Mouse (Mus musculus) heart, embryonic 15.5 days (tissue): ENCODE measurements at regions not wholly inside any gene's neighbourhood (a gene's known extent, or its start where the extent isn't known, plus 50 kb on each side); places are given as distances from the start of the nearest gene placed in this dataset.
"Not testable (repeated sequence)": the region's sequence is repeated elsewhere in the genome, so short reads cannot be mapped to it uniquely, and the experiment has no call there.

Experiments
- ATAC-seq: fragments of 200-750 bp; cut with Nextera tagmentation; replicated peaks from 2 replicates; pipeline ENCODE4 v1.8.0; 2017; ENCODE audit warnings: low read depth, moderate TSS enrichment; ENCODE audit not compliant: insufficient number of reproducible peaks, insufficient read depth, low FRiP score
- H3K27ac ChIP-seq: fragments of 300-500 bp; sonication (generic); 2 replicates; pipeline ENCODE4 v1.5.1; 2015; ENCODE audit warnings: mild to moderate bottlenecking, inconsistent platforms
- H3K27me3 ChIP-seq: fragments of 300-500 bp; sonication (generic); 2 replicates; pipeline ENCODE4 v1.6.1; 2015; ENCODE audit warnings: inconsistent platforms
- H3K36me3 ChIP-seq: fragments of 300-500 bp; sonication (generic); 2 replicates; pipeline ENCODE4 v1.6.1; 2015; ENCODE audit warnings: mild to moderate bottlenecking, inconsistent platforms
- H3K4me1 ChIP-seq: fragments of 300-500 bp; sonication (generic); replicated peaks from 2 replicates; pipeline ENCODE4 v1.6.1; 2015; ENCODE audit warnings: inconsistent platforms
- H3K4me2 ChIP-seq: fragments of 300-500 bp; sonication (generic); 2 replicates; pipeline ENCODE4 v1.6.1; 2015; ENCODE audit warnings: inconsistent platforms, mild to moderate bottlenecking, moderate library complexity
- H3K4me3 ChIP-seq: fragments of 300-500 bp; sonication (generic); 2 replicates; pipeline ENCODE4 v1.5.1; 2015; ENCODE audit warnings: mild to moderate bottlenecking, inconsistent platforms
- H3K9ac ChIP-seq: fragments of 300-500 bp; sonication (generic); 2 replicates; pipeline ENCODE4 v1.6.1; 2015; ENCODE audit warnings: mild to moderate bottlenecking, inconsistent platforms
- H3K9me3 ChIP-seq: fragments of 300-500 bp; sonication (generic); replicated peaks from 2 replicates; pipeline ENCODE4 v1.6.1; 2016; ENCODE audit warnings: inconsistent platforms
- WGBS: fragments of 180-500 bp; shearing (Covaris S2); methylation state at CpG from one replicate; pipeline ENCODE4 v1.1.7; 2015; ENCODE audit warnings: mixed read lengths; 5-methylcytosine and 5-hydroxymethylcytosine counted together

GRCm38 (mm10) chr7:111191674-111192073 lies 108.8 kb upstream of the Eif4g2 start:
- Histone ChIP-seq H3K9ac (no peak overlapping the region), H3K27me3 (no peaks in the 10 kb centered on the region), H3K4me2 (no peak overlapping the region), H3K36me3 (no peaks in the 10 kb centered on the region), H3K4me1 (peaks cover 10% of the 10 kb centered on the region), H3K9me3 (no peaks in the 10 kb centered on the region), H3K27ac (peak overlapping the region; percentile 69), H3K4me3 (no peak overlapping the region)
- WGBS, result 31% methylated on average over 4 of the region's 4 CpGs
- ATAC-seq, result peak; percentile 91

- Histone ChIP-seq H3K4me1 (peaks cover 10% of the 10 kb centered on the region), H3K4me3 (no peak overlapping the region), H3K9me3 (no peaks in the 10 kb centered on the region), H3K9ac (no peak overlapping the region), H3K27me3 (no peaks in the 10 kb centered on the region), H3K27ac (peak overlapping the region; percentile 69; the same call in 1 of the 2 replicates), H3K4me2 (no peak overlapping the region), H3K36me3 (no peaks in the 10 kb centered on the region)
- ATAC-seq, result no peak
These were observed 108.4 kb upstream of the Eif4g2 start for GRCm38 (mm10) chr7:111191216-111191615.

- no peaks in the 10 kb centered on the region for H3K27me3 ChIP-seq
- no peak overlapping the region for H3K9ac ChIP-seq
- H3K36me3 ChIP-seq, result no peaks in the 10 kb centered on the region
- no peaks in the 10 kb centered on the region for H3K9me3 ChIP-seq
- H3K27ac ChIP-seq, result no peak overlapping the region
- 77% methylated on average over 4 of the region's 4 CpGs for WGBS
- no peak overlapping the region for H3K4me2 ChIP-seq
- H3K4me1 ChIP-seq, result peaks cover 24% of the 10 kb centered on the region
- no peak for ATAC-seq
- H3K4me3 ChIP-seq, result no peak overlapping the region
These were observed 106.9 kb upstream of the Eif4g2 start for GRCm38 (mm10) chr7:111189731-111190130.

GRCm38 (mm10) chr7:111185954-111186353 lies 103.1 kb upstream of the Eif4g2 start:
- no peak overlapping the region for H3K4me3 ChIP-seq
- no peaks in the 10 kb centered on the region for H3K9me3 ChIP-seq
- no peak overlapping the region for H3K9ac ChIP-seq
- WGBS, result 80% methylated on average over 7 of the region's 7 CpGs
- H3K4me1 ChIP-seq, result peaks cover 26% of the 10 kb centered on the region
- H3K36me3 ChIP-seq, result no peaks in the 10 kb centered on the region
- no peak overlapping the region for H3K4me2 ChIP-seq
- H3K27ac ChIP-seq, result no peak overlapping the region
- no peak for ATAC-seq
- no peaks in the 10 kb centered on the region for H3K27me3 ChIP-seq

GRCm38 (mm10) chr7:111183512-111183911 lies 100.7 kb upstream of the Eif4g2 start:
- Histone ChIP-seq H3K4me1 (peaks cover 40% of the 10 kb centered on the region), H3K4me2 (no peak overlapping the region), H3K9ac (no peak overlapping the region), H3K4me3 (no peak overlapping the region), H3K27me3 (no peaks in the 10 kb centered on the region), H3K36me3 (no peaks in the 10 kb centered on the region), H3K27ac (peak overlapping the region; percentile 3; the same call in 1 of the 2 replicates), H3K9me3 (no peaks in the 10 kb centered on the region)
- 45% methylated on average over 3 of the region's 3 CpGs for WGBS
- no peak for ATAC-seq

GRCm38 (mm10) chr7:111182319-111182718 lies 99.5 kb upstream of the Eif4g2 start:
- no peak overlapping the region for H3K9ac ChIP-seq
- H3K27ac ChIP-seq, result no peak overlapping the region
- H3K27me3 ChIP-seq, result no peaks in the 10 kb centered on the region
- H3K9me3 ChIP-seq, result no peaks in the 10 kb centered on the region
- no peak overlapping the region for H3K4me3 ChIP-seq
- H3K4me1 ChIP-seq, result peaks cover 40% of the 10 kb centered on the region
- no peak for ATAC-seq
- no peak overlapping the region for H3K4me2 ChIP-seq
- 54% methylated on average over 3 of the region's 3 CpGs for WGBS
- H3K36me3 ChIP-seq, result no peaks in the 10 kb centered on the region

GRCm38 (mm10) chr7:111179401-111180271 lies 96.8 kb upstream of the Eif4g2 start:
- WGBS, result 26% methylated on average over 7 of the region's 7 CpGs
- Histone ChIP-seq H3K4me1 (peaks cover 26% of the 10 kb centered on the region), H3K9me3 (no peaks in the 10 kb centered on the region), H3K27me3 (no peaks in the 10 kb centered on the region), H3K4me3 (no peak overlapping the region), H3K27ac (peak overlapping the region; percentile 81), H3K36me3 (no peaks in the 10 kb centered on the region), H3K9ac (no peak overlapping the region), H3K4me2 (peak overlapping the region; percentile 21; the same call in 1 of the 2 replicates)
- peak; percentile 85 for ATAC-seq

GRCm38 (mm10) chr7:111174393-111175124 lies 91.7 kb upstream of the Eif4g2 start:
- peaks cover 11% of the 10 kb centered on the region for H3K4me1 ChIP-seq
- no peaks in the 10 kb centered on the region for H3K9me3 ChIP-seq
- H3K27me3 ChIP-seq, result no peaks in the 10 kb centered on the region
- no peak overlapping the region for H3K4me2 ChIP-seq
- H3K36me3 ChIP-seq, result no peaks in the 10 kb centered on the region
- no peak overlapping the region for H3K27ac ChIP-seq
- no peak overlapping the region for H3K4me3 ChIP-seq
- WGBS, result 72% methylated on average over 9 of the region's 9 CpGs
- no peak overlapping the region for H3K9ac ChIP-seq
- ATAC-seq, result no peak

- Histone ChIP-seq H3K4me2 (no peak overlapping the region), H3K4me1 (0 out of 2 replicates have a peak, but pooled peaks cover 5% of the 10 kb centered on the region), H3K27me3 (no peaks in the 10 kb centered on the region), H3K4me3 (no peak overlapping the region), H3K36me3 (no peaks in the 10 kb centered on the region), H3K27ac (no peak overlapping the region), H3K9ac (no peak overlapping the region), H3K9me3 (no peaks in the 10 kb centered on the region)
- WGBS, result 89% methylated on average over 2 of the region's 2 CpGs
- ATAC-seq, result no peak
These were observed 89.2 kb upstream of the Eif4g2 start for GRCm38 (mm10) chr7:111172061-111172460.

- H3K27me3 ChIP-seq, ATAC-seq, H3K4me1 ChIP-seq, H3K4me2 ChIP-seq, H3K9ac ChIP-seq, H3K27ac ChIP-seq, H3K9me3 ChIP-seq, H3K36me3 ChIP-seq, H3K4me3 ChIP-seq: not testable (repeated sequence)
- WGBS, result 78% methylated on average over 3 of the region's 3 CpGs
These were observed 85.9 kb upstream of the Eif4g2 start for GRCm38 (mm10) chr7:111168546-111169233.

GRCm38 (mm10) chr7:111164994-111165393 lies 82.2 kb upstream of the Eif4g2 start:
- Histone ChIP-seq H3K4me3 (no peak overlapping the region), H3K27ac (no peak overlapping the region), H3K27me3 (no peaks in the 10 kb centered on the region), H3K4me1 (no peaks in the 10 kb centered on the region), H3K9ac (no peak overlapping the region), H3K4me2 (no peak overlapping the region), H3K36me3 (no peaks in the 10 kb centered on the region), H3K9me3 (no peaks in the 10 kb centered on the region)
- no peak for ATAC-seq
- WGBS, result 86% methylated on average over 3 of the region's 3 CpGs
